Mouse (Mus musculus) kidney, adult 2 months (tissue): ENCODE measurements around the gene Tesk2. TPM values are rescaled to one million over a fixed set of nuclear protein-coding genes. Genes with fewer than 3 reads are reported as not detected.

Experiments
- DNase-seq: peaks from one replicate; pipeline ENCODE4 v3.0.0; 2021
- H3K27ac ChIP-seq: fragments of 200-500 bp; 2 replicates; pipeline ENCODE4 v1.5.1; 2012; ENCODE audit warnings: low read depth, low read length, control low read depth, inconsistent platforms; ENCODE audit not compliant: insufficient read depth
- H3K27me3 ChIP-seq: fragments of 200-500 bp; replicated peaks from 2 replicates; pipeline ENCODE4 v1.6.1; 2012; ENCODE audit warnings: mild to moderate bottlenecking, moderate library complexity, low read length, inconsistent platforms; ENCODE audit not compliant: control insufficient read depth, insufficient read depth
- H3K36me3 ChIP-seq: fragments of 200-500 bp; 2 replicates; pipeline ENCODE4 v1.6.1; 2012; ENCODE audit warnings: mild to moderate bottlenecking, moderate library complexity, low read length, inconsistent platforms; ENCODE audit not compliant: control insufficient read depth, insufficient read depth
- H3K4me1 ChIP-seq: fragments of 200-500 bp; 2 replicates; pipeline ENCODE4 v1.6.1; 2011; ENCODE audit warnings: low read length; ENCODE audit not compliant: control insufficient read depth, insufficient read depth
- H3K4me3 ChIP-seq: fragments of 200-500 bp; 2 replicates; pipeline ENCODE4 v1.5.1; 2011; ENCODE audit warnings: mild to moderate bottlenecking, low read depth, low read length, control low read depth; ENCODE audit not compliant: insufficient read depth
- CTCF ChIP-seq: fragments of 200-500 bp; conservative IDR thresholded peaks from 2 replicates; pipeline ENCODE4 v1.5.1; 2011; ENCODE audit warnings: low read depth, mild to moderate bottlenecking, control low read depth, low read length, moderate library complexity, mixed read lengths; ENCODE audit not compliant: insufficient read depth, insufficient read length
- POLR2A ChIP-seq: fragments of 200-500 bp; IDR thresholded peaks from one replicate; pipeline ENCODE4 v1.6.1; 2011; ENCODE audit warnings: low read depth, low read length, control low read depth
- WGBS: fragments of 180-500 bp; shearing (Covaris S2); methylation state at CpG from one replicate; pipeline ENCODE4 v1.1.7; 2018; 5-methylcytosine and 5-hydroxymethylcytosine counted together
- polyA plus RNA-seq: library from polyadenylated mRNA; depleted of rRNA; stranded (reverse); fragments of >200 nt; gene quantifications from 2 replicates; pipeline ENCODE4 v1.2.3, GENCODE M21; 2012

Tesk2 gene
- polyA plus RNA-seq, 1 experiment: 10.7 TPM

DNA sequence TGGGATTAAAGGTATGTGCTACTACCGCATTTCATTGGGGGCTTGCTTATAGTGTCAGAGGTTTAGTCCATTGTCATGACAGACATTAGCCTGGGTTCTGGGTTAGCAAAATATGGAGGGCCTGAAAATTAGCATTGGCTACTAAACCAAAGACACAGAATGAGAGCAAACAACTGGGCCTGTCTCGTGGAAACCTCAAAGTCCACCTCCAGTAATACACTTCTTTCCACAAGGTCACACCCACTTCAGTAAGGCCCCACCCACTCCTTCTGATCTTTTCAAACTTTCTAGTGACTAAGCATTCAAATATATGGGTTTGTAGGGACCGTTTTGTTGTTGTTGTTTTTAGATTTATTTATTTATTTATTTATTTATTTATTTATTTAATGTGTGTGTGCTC is 8.8 kb downstream of the Tesk2 start:
- WGBS: 77% methylated on average over 3 of the region's 3 CpGs
- peak; percentile 28 for DNase-seq
- peak overlapping the region; percentile 75 for H3K27ac ChIP-seq
- no peaks in the 10 kb centered on the region; the same call in 1 of the 2 replicates for H3K36me3 ChIP-seq
- H3K4me1 ChIP-seq: peaks cover 15% of the 10 kb centered on the region; the same call in 1 of the 2 replicates
- no peaks in the 10 kb centered on the region for H3K27me3 ChIP-seq
- H3K4me3 ChIP-seq: no peak overlapping the region
- TF ChIP-seq POLR2A: no peak
- TF ChIP-seq CTCF: no peak

DNA sequence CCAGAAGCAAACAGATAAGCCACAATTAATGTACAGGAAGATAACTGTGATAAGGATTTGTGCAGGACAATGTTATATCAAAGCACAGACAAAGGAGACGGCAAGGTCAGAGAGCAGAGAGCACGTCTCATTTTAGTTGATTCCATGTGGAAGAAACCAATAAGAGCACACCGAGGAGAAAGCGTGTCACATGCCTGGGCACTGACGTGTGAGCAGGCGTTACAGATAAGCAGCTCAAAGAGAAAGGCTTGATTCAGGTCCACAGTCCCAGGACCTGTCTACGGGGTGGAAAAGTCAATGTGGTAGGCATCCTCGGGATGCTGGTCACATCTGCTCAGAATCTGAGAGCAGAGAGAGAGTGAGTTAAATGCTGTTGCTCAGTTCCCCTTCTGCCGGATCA is 10.3 kb downstream of the Tesk2 start:
- Histone ChIP-seq H3K36me3 (no peaks in the 10 kb centered on the region; the same call in 1 of the 2 replicates), H3K27me3 (no peaks in the 10 kb centered on the region), H3K4me1 (peaks cover 15% of the 10 kb centered on the region; the same call in 1 of the 2 replicates), H3K27ac (no peak overlapping the region), H3K4me3 (no peak overlapping the region)
- DNase-seq: no peak
- WGBS: 79% methylated on average over 9 of the region's 9 CpGs
- TF ChIP-seq POLR2A (no peak), CTCF (no peak)

DNA sequence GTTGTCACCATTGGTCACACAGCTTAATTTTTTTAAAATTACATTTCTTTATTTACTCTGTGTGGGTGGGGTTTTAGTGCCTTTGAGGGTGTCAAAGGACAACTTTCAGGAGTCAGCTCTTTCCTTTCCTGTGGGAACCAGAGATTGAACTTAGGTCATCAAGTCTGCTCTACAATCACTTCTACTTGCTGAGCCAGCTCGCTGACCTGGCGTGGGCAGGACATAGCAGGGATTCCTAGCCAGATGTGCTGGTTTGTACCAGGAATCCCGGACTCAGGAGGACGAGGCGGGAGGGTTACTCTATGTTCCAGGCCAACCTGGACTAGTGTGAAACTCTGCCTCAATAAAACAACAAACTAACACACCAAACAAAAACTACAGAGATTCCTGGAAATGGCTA is 11.6 kb downstream of the Tesk2 start:
- DNase-seq: peak; percentile 82
- Histone ChIP-seq H3K4me3 (no peak overlapping the region), H3K4me1 (peaks cover 15% of the 10 kb centered on the region; the same call in 1 of the 2 replicates), H3K27me3 (no peaks in the 10 kb centered on the region), H3K36me3 (no peaks in the 10 kb centered on the region; the same call in 1 of the 2 replicates), H3K27ac (no peak overlapping the region)
- TF ChIP-seq POLR2A: no peak
- no peak for TF ChIP-seq CTCF
- WGBS: 38% methylated on average over 5 of the region's 5 CpGs

DNA sequence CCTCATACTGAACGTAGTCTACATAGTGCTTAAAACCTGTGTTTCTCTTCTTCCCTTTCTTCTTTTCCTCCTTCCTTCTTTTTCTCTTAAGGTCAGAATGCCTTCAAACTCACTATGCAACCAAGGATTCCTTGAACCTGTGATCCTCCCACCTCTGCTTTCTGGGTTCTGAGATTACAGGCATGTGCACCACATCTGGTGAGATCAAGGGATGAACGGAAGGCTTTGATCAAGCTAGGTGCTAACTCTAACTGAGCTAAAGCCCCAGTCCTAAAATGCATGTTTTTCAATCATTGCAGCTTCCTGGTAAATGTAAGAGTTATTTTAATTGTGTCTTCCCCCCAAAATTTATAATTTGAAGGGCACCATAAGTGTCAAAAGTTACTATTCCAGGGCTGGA is 14.2 kb downstream of the Tesk2 start:
- no peak overlapping the region for H3K27ac ChIP-seq
- WGBS: 89% methylated on average over 2 of the region's 2 CpGs
- no peak for TF ChIP-seq POLR2A
- H3K4me3 ChIP-seq: no peak overlapping the region
- DNase-seq: no peak
- H3K27me3 ChIP-seq: no peaks in the 10 kb centered on the region
- H3K4me1 ChIP-seq: peaks cover 7% of the 10 kb centered on the region; the same call in 1 of the 2 replicates
- no peaks in the 10 kb centered on the region for H3K36me3 ChIP-seq

DNA sequence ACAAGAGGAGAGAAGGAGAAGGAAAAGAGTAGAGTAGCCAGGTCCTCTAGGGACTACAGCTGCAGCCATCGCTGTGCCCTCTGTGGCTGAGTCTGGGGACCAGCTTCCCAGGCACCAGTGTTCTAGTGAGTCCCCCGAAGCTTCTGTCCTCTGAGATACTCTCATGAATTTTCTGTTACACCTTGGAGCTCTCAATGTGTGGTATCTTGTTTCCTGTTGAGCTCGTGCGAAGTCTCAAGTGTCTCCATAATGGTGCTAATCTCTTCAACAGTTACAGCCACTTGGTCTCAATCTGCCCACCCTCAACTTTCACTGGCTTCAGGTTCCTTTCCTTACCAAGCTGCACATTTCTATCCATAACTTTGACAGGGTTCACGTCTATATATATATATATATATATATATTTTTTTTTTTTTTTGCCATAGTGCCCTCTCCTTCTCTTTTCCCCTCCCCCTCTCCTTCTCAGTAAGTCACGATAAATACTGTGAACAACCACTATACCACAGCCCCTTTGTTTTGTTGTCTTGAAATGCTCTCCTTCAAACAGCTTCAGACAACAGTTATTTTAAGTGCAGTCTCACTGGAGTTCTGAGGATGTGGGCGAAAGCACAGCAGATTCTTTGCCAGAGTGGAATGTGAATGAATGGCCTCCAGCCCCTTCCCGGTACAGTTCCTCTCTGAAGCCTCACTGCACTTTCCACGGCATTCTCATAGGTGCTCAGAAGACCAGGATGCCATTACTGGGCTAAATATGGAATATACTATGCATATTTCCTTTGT is 18.4 kb downstream of the Tesk2 start:
- 72% methylated on average over 9 of the region's 9 CpGs for WGBS

DNA sequence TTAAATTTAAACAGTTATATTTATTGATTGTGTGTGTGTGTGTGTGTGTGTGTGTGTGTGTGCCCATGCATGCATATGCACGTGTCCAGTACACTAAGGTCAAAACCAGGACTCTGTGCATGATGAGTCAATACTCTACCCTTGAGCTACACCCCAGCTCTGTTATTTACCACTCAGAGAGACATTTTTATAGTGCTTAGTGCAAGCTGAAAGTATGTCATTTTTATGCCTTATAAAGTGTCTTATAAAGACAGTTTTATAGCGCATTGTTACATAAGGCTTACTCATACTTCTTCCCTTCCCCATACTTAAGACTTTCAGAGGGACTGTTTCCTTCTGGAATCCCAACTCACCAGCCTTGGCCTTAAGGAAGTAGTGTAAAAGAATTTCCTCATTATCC is 29.0 kb downstream of the Tesk2 start:
- no peak for DNase-seq
- H3K27ac ChIP-seq: no peak overlapping the region

More for the DNA sequence above, 18.4 kb downstream of the Tesk2 start:
- no peak for DNase-seq
- no peak overlapping the region for H3K4me3 ChIP-seq
- H3K27ac ChIP-seq: no peak overlapping the region
- no peaks in the 10 kb centered on the region; the same call in 1 of the 2 replicates for H3K4me1 ChIP-seq
- no peaks in the 10 kb centered on the region for H3K27me3 ChIP-seq
- H3K36me3 ChIP-seq: no peaks in the 10 kb centered on the region
- TF ChIP-seq POLR2A: no peak
- TF ChIP-seq CTCF: no peak

DNA sequence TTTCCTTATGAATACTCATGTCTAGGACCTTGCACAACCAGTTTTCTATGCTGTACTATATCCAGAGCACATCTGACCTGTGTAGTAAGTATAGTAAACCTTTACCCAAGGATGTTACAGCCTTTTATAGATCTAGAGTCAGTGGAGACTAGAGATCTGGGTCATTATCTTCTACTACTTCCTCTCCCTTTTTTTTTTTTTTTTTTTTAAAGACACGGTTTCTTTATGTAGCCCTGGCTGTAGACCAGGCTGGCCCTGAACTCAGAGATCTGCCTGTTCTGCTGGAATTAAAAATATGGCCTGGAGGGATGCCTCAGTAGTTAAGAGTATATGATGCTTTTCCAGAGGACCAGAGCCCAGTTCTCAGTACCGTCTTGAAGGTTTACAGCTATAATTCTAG is 41.2 kb downstream of the Tesk2 start:
- no peak overlapping the region for H3K27ac ChIP-seq
- no peak overlapping the region for H3K4me3 ChIP-seq
- no peak for DNase-seq
- 88% methylated on average over 2 of the region's 2 CpGs for WGBS
- H3K27me3 ChIP-seq: no peaks in the 10 kb centered on the region
- H3K4me1 ChIP-seq: no peaks in the 10 kb centered on the region
- TF ChIP-seq POLR2A (no peak), CTCF (no peak)
- no peaks in the 10 kb centered on the region for H3K36me3 ChIP-seq

More for the DNA sequence above, 29.0 kb downstream of the Tesk2 start:
- WGBS: 61% methylated on average over 2 of the region's 2 CpGs
- Histone ChIP-seq H3K27me3 (no peaks in the 10 kb centered on the region), H3K4me3 (no peak overlapping the region), H3K4me1 (no peaks in the 10 kb centered on the region), H3K36me3 (no peaks in the 10 kb centered on the region; the same call in 1 of the 2 replicates)
- TF ChIP-seq POLR2A: no peak
- no peak for TF ChIP-seq CTCF

DNA sequence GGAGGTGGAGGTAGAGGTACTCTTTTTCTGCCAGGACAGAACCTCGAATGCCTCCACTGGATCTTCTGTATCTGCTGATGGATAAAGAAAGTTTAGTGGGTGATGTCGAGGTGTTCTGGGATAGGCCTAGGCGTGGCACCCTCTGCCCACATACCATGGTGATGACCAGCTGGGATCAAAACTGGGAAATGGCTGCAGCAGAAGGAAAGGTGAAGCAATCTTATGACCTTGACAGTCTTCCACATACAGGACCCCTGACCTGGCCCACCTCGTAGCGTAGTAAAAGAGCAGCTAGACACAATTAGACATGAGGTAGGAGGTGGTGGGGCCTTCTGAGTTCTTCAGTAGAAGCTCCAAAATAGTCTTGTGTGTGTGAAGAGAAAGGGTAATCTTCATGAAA is 43.3 kb downstream of the Tesk2 start:
- no peak for DNase-seq
- Histone ChIP-seq H3K27ac (no peak overlapping the region), H3K4me1 (no peaks in the 10 kb centered on the region), H3K27me3 (no peaks in the 10 kb centered on the region), H3K36me3 (no peaks in the 10 kb centered on the region), H3K4me3 (no peak overlapping the region)
- WGBS: 90% methylated on average over 5 of the region's 5 CpGs
- TF ChIP-seq CTCF: no peak
- no peak for TF ChIP-seq POLR2A
